Mouse (Mus musculus): ENCODE measurements around the gene Coq10a.

DNA sequence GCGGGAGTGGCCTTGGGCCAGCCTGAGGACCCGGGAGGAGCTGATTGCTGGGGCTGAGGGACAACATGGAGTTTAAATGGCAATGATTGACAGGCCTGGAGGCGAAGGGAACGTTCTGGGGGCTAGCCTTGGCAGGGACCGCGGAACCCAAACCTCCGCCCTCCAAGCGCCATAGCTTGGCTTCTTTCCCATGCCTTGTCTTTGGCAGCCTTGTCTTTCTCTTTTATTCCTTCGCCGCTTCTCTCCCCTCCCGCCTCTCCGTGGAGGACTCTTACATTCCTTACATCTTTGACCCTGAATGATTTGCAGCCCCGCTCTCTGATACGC is 43.2 kb upstream of the Coq10a start:
- no peak for TF ChIP-seq POLR2A (IDR thresholded peaks at IDR 0.05; ENCODE audit: insufficient read length, low read depth)
- no peak for TF ChIP-seq USF1 (IDR thresholded peaks at IDR 0.05; ENCODE audit: low read depth)
- no peak for TF ChIP-seq MAX (IDR thresholded peaks at IDR 0.05; ENCODE audit: low read depth)
- TF ChIP-seq REST (IDR thresholded peaks at IDR 0.05; ENCODE audit: insufficient read depth, insufficient read length), result no peak
- no peak for TF ChIP-seq MYOD1 (IDR thresholded peaks at IDR 0.05; ENCODE audit: control insufficient read depth in 1 of 3, insufficient read length in 2 of 3, low read depth in 2 of 3)
